Mouse (Mus musculus): Measurements from ENCODE around the gene Gm20219. TPM values are rescaled to one million over a fixed set of nuclear protein-coding genes. Genes with fewer than 3 reads are reported as not detected.

Gene Gm20219
- 0.80 and 0.89 TPM in 2 replicates for polyA plus RNA-seq (2016; fragmentation: Nextera tagmentation; extraction: Ambion mirVana)

DNA sequence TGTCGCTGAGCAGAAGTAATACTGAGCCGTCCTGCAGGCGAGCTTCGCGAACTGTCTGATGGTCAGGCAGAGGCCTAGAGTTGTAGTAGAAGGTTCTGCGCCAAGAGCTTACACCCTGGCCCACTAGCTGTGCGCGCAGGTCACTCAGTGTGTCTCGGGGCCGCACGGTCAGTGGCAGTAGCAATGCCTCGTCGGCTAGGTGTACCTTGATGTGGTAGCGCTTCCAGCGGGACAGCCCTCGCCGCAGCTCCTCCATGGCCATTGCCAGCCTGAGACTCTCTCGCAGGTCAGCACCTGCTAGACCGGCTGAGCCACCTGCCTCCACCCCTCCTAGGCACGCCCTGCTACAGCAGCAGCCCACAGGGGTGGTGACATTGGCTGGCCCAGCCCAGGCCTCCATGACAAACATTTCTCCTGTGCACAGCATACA lies at the start of gene Gm20219:
Gene Gm20219, minus strand, starts transcription at position 266 of the 430 bp plus-strand sequence.
- no peak for DNase-seq (ENCODE audit: low spot score)
- WGBS = 83% methylated on average over 20 of the region's 20 CpGs
- no peak within 1 kb of the TSS for H3K4me3 ChIP-seq

DNA sequence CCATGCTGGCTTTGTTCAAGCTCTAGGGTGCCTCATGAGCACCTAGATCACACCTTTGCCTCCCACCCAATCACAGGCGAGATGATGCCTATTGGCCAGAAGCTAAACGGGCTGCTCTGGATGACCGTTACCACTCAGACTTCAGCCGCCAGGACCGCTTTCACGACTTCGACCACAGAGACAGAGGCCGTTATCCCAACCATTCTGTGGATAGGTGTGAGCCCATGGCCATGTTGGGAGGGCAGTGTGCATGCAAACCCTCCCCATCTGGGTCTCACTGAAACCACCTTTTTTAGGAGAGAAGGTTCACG lies 49.8 kb upstream of the Gm20219 start:
- no peak overlapping the region for H3K27ac ChIP-seq (replicated peaks)
- WGBS = 90% methylated on average over 9 of the region's 9 CpGs
- H3K9me3 ChIP-seq (replicated peaks) = no peaks in the 10 kb centered on the region
- H3K4me3 ChIP-seq = no peak overlapping the region
- H3K4me1 ChIP-seq = peaks cover 14% of the 10 kb centered on the region
- H3K27me3 ChIP-seq (ENCODE audit: low read depth, poor library complexity, severe bottlenecking) = no peaks in the 10 kb centered on the region
- no peak for DNase-seq (ENCODE audit: low spot score)
- H3K36me3 ChIP-seq = peaks cover 91% of the 10 kb centered on the region

More for the DNA sequence above, at the start of gene Gm20219:
- H3K27ac ChIP-seq (replicated peaks) = no peak within 1 kb of the TSS
- no peaks in the 10 kb centered on the region for H3K36me3 ChIP-seq
- 0 out of 2 replicates have a peak, but pooled peaks cover 3% of the 10 kb centered on the region for H3K9me3 ChIP-seq (replicated peaks)
- H3K4me1 ChIP-seq = peaks cover 23% of the 10 kb centered on the region
- H3K27me3 ChIP-seq (ENCODE audit: low read depth, poor library complexity, severe bottlenecking) = no peaks in the 10 kb centered on the region

DNA sequence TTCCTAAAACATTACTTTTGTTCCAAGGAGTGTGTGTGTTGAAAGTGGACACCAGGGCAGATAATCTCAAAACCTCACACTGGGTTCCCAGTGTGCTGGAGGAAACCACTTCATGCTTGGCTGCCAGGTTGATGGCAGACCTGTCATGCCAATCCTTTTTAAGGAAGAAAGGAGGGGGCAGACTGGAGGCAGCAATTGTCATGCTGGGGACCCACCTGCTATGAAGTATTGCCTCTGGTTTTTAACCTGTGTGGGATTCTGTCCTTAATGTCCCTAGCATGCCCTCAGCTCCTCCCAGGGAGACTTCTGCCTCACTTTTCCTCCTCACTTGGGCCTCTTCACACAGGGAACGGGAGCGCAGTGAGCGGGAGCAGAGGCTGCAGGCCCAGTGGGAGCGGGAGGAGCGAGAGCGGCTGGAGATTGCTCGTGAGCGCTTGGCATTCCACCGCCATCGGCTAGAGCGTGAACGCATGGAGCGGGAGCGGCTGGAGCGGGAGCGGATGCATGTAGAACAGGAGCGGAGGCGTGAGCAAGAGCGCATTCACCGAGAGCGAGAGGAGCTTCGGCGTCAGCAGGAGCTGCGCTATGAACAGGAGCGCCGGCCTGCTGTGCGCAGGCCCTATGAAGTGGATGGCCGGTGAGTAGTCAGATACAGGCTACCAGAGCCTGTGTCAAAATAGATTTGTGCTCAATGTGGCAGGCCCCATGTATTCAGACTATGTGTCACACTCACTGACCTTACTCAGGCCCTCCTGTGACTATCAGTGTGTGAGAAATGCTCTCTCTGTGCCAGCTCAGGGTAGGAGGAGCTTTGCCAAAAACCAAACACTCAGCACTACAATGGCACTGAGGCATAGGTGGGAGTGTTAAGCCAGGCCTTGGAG lies 49.2 kb upstream of the Gm20219 start:
- 96% methylated on average over 28 of the region's 28 CpGs for WGBS
- Histone ChIP-seq H3K4me3 (no peak overlapping the region), H3K36me3 (peaks cover 94% of the 10 kb centered on the region), H3K27me3 (ENCODE audit: low read depth, poor library complexity, severe bottlenecking) (no peaks in the 10 kb centered on the region), H3K4me1 (peaks cover 8% of the 10 kb centered on the region), H3K9me3 (replicated peaks) (no peaks in the 10 kb centered on the region), H3K27ac (replicated peaks) (no peak overlapping the region)
- DNase-seq (ENCODE audit: low spot score) = no peak

DNA sequence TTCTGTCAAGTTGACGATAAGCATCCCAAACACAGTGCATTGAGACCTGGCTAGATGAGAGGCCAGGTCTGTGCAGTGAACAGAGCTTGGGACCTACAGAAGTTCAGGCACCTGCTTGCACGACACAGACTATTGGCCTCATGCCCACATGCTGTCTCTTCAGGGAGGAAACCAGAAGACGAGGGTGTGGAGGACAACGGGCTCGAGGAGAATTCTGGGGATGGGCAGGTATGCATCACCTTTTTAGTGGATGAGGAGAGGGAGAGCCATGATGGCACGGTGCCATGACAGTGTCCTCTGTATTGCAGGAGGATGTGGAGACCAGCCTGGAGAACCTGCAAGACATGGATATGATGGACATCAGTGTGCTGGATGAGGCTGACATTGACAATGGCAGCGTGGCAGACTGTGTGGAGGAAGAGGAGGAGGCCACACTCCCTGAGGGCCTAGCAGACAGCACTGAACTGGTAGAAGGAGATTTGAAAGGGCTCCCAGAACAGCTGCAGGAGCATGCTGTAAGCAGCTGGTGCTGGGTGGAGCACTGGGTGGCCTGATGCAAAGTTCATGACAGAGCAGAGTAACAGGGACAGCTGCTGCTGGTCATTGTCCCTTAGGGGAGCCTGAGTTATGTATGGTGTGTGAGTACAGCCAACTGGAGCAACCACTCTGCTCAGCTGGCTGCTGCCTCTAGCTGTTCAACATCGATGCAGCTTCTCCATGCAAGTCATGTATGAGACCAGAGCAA lies 39.5 kb upstream of the Gm20219 start:
- H3K4me1 ChIP-seq = peaks cover under 1% of the 10 kb centered on the region; the same call in 1 of the 2 replicates
- H3K4me3 ChIP-seq = no peak overlapping the region
- H3K27me3 ChIP-seq (ENCODE audit: low read depth, poor library complexity, severe bottlenecking) = no peaks in the 10 kb centered on the region
- peaks cover 97% of the 10 kb centered on the region for H3K36me3 ChIP-seq
- no peaks in the 10 kb centered on the region for H3K9me3 ChIP-seq (replicated peaks)
- 94% methylated on average over 8 of the region's 8 CpGs for WGBS
- no peak overlapping the region for H3K27ac ChIP-seq (replicated peaks)
- no peak for DNase-seq (ENCODE audit: low spot score)

DNA sequence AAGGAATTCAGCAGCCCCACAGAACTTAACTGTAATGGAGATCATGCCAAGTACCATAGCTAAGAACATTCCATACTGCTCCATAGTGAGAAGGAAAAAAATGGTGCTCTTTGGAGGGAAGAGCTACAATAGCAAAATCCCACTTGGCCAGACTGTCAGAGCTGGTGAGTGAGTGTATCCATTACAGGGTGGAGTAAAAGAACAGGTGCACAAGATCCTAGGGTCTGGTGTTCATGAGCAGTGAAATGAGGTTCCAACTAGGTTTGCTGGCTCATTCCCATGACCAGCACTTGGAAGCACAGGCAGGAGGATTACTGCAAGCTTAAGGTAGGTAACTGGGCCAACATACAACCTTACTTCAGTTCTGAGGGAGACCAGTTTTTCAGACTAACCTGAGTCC lies 38.4 kb upstream of the Gm20219 start:
- Histone ChIP-seq H3K27me3 (ENCODE audit: low read depth, poor library complexity, severe bottlenecking) (no peaks in the 10 kb centered on the region), H3K27ac (replicated peaks) (no peak overlapping the region), H3K4me1 (peaks cover 11% of the 10 kb centered on the region), H3K9me3 (replicated peaks) (no peaks in the 10 kb centered on the region), H3K4me3 (no peak overlapping the region), H3K36me3 (peaks cover 100% of the 10 kb centered on the region)
- no peak for DNase-seq (ENCODE audit: low spot score)

DNA sequence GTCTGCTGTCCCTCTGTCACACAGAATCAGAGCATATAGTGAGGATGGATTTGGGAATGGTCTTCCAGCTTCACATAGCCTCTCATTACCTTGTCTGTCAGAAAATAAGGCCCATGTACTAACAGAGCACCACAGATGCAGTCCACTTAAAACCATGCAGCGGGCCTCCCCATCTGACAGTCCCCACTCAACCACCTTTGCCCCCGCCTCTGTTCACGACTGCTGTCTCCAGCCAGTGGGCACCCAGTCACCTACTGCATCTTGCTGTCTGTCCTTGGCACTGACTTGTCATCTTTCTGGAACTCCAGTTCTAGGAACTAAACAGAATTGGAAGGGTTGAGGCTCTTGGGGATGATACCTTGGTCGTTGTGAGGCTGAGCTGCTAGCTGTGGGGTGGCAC lies 34.7 kb upstream of the Gm20219 start:
- Histone ChIP-seq H3K4me3 (peak overlapping the region; percentile 7; the same call in 1 of the 2 replicates), H3K4me1 (peaks cover 30% of the 10 kb centered on the region), H3K27me3 (ENCODE audit: low read depth, poor library complexity, severe bottlenecking) (no peaks in the 10 kb centered on the region), H3K27ac (replicated peaks) (no peak overlapping the region), H3K36me3 (peaks cover 78% of the 10 kb centered on the region), H3K9me3 (replicated peaks) (no peaks in the 10 kb centered on the region)
- 95% methylated on average over 4 of the region's 4 CpGs for WGBS
- DNase-seq (ENCODE audit: low spot score) = no peak

DNA sequence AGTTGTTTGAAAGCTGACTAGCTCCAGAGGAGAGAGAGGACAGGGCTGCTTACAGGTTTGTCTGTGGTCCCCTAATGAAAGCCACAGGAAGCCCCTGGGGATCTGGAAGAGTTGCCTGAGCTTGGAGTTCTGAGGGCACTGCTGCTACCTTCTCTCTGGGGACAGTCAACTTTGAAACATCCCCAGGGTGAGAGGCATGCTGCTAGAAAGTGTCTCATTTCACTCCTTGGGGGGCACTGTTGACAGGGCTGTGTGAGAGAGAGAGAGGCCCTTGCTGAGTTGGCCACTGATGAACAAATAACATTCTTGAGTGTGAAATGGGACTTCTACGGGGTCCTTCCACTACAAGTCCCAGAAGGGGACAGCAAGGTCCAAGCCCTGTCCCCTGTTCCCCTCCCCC lies 33.6 kb upstream of the Gm20219 start:
- peaks cover 40% of the 10 kb centered on the region for H3K4me1 ChIP-seq
- WGBS = 90% methylated on average over 1 of the region's 1 CpGs
- H3K36me3 ChIP-seq = peaks cover 70% of the 10 kb centered on the region
- DNase-seq (ENCODE audit: low spot score) = no peak
- no peak overlapping the region for H3K27ac ChIP-seq (replicated peaks)
- peak overlapping the region; percentile 22 for H3K4me3 ChIP-seq
- H3K9me3 ChIP-seq (replicated peaks) = no peaks in the 10 kb centered on the region
- no peaks in the 10 kb centered on the region for H3K27me3 ChIP-seq (ENCODE audit: low read depth, poor library complexity, severe bottlenecking)

DNA sequence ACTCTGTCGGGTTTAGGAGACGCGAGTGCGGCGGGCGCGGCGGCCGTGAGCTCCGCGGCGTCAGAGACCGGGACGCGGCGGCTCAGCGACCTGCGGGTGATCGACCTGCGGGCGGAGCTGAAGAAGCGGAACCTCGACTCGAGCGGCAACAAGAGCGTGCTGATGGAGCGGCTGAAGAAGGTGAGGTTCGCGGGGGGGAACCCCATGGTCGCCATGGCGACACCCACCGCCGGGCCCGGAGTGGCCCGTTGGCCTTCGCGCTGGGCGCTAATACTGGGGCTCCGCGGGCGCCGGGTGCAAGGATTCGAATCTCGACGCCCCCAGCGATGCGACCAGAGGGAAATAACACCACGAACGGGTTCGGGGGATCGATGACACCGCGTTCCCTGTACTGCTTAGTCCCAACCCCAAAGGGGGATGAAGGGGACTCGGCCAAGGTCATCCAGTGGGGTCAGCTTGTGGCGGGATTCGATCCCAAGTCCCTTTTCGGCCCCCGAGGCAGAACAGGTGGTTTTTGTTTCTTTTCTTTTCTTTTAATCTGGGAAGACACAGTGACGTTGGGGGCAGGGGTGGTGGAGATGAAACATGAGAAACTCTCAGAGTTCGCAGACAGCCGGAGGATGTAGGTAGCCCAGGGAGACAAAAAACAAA lies 31.1 kb upstream of the Gm20219 start:
- H3K27ac ChIP-seq (replicated peaks) = peak overlapping the region; percentile 96
- peaks cover 55% of the 10 kb centered on the region for H3K4me1 ChIP-seq
- DNase-seq (ENCODE audit: low spot score) = peak; percentile 61
- H3K4me3 ChIP-seq = peak overlapping the region; percentile 94
- under 1% methylated on average over 61 of the region's 61 CpGs for WGBS
- no peaks in the 10 kb centered on the region for H3K27me3 ChIP-seq (ENCODE audit: low read depth, poor library complexity, severe bottlenecking)
- H3K9me3 ChIP-seq (replicated peaks) = no peaks in the 10 kb centered on the region
- H3K36me3 ChIP-seq = peaks cover 70% of the 10 kb centered on the region

DNA sequence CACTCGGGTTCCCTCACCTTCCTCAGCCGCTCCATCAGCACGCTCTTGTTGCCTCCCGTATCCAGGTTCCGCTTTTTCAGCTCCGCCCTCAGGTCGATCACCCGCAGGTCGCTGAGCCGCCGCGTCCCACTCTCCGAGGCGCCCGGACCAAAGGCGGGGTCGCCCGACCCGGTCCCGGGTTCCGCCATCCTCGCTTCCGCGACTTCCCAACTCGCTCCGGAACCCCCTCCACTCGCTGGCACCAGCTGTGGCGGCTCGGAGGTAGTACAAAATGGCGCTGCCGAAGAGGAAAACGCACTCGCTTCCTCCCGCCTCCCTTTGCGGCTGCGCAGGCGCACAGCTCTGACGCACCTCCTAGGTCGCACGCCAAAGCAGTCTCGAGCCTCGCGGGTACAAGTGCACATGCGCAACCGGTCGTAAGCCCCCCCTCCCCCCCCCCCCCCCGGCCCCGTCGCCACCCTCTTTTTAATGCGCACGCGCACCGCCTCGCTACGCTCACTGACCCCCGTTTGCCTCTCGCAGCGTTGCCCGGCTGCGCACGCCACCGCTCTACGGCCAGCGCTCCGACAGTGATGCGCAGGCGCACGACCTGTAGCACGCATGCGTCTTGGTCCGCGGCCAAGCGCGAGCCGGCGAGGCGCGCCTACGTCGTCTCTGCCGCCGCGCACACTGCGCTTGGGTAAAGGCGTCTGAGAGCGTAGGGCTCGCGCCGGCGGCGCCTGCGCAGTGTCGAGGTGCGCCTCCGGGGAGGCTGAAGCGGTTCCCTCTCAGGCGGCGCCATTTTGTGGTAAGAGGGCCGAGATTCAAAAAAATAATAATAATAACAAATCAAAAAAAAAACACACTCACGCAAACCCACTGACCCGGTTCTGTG lies 30.3 kb upstream of the Gm20219 start, which contains the start of the genes Safb2 and Safb:
Gene Safb2, minus strand, starts transcription at position 329 of the 874 bp plus-strand sequence.
Gene Safb, plus strand, starts transcription at position 569 of the 874 bp plus-strand sequence.
- Histone ChIP-seq H3K27ac (replicated peaks) (peak within 1 kb of the TSS; percentile 96), H3K27me3 (ENCODE audit: low read depth, poor library complexity, severe bottlenecking) (no peaks in the 10 kb centered on the region), H3K4me3 (peak within 1 kb of the TSS; percentile 94), H3K36me3 (peaks cover 70% of the 10 kb centered on the region), H3K9me3 (replicated peaks) (no peaks in the 10 kb centered on the region), H3K4me1 (peaks cover 55% of the 10 kb centered on the region)
- WGBS = under 1% methylated on average over 100 of the region's 101 CpGs
- DNase-seq (ENCODE audit: low spot score) = peak; percentile 100

DNA sequence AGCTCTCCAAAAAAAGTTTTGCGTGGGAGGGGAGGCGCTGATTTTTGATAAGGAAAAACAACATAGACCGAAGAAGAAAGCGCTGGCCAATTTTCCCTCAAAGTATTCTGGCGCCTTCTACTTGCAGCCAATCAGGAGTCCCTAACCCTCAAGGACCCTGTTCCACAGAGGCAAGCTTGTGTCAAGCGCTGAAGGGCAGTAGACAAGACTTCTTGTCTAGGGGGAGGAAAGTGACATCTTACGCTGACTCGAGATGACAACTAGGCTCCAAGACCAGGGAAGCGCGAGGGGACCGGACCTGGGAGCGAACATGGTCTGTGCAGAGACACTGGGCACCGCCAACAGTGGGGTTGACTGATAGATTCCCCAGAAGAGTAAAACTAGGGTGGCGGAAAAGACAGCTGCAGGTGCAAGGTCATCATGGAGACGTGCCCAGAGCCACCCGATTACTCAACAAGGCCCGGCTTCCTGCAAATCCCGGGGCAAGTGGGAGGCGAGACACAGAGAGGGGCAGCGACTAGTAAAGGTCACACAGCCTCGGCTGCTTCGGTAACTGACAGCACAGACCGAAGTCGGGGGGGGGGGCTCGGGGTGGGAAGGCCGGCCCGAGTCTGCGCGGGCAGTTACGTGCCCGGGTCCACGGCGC lies 29.5 kb upstream of the Gm20219 start:
- peak overlapping the region; percentile 96 for H3K27ac ChIP-seq (replicated peaks)
- peak overlapping the region; percentile 94 for H3K4me3 ChIP-seq
- peaks cover 55% of the 10 kb centered on the region for H3K4me1 ChIP-seq
- H3K9me3 ChIP-seq (replicated peaks) = no peaks in the 10 kb centered on the region
- 5% methylated on average over 33 of the region's 33 CpGs for WGBS
- peaks cover 70% of the 10 kb centered on the region for H3K36me3 ChIP-seq
- H3K27me3 ChIP-seq (ENCODE audit: low read depth, poor library complexity, severe bottlenecking) = no peaks in the 10 kb centered on the region
- DNase-seq (ENCODE audit: low spot score) = no peak

DNA sequence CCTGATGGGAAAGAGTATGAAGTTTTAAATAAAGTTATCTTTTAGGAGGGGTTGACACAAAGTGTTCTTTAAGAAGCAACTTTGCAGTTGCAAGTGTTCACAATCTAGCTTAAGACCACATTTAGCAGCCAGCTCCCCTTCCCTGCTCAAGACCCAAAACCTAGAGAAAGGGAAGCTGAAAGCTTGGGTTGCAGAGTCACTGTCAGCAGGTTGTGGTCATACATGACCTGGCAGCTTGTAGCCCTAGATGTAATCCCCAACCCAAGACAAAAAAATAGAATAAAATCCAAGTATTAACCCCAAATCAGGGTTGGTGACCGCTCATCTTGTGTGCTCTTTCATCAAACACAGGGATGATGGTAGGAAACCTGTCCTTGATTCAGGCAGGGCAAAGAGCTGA lies 28.9 kb upstream of the Gm20219 start:
- Histone ChIP-seq H3K27ac (replicated peaks) (peak overlapping the region; percentile 96), H3K4me1 (peaks cover 49% of the 10 kb centered on the region), H3K27me3 (ENCODE audit: low read depth, poor library complexity, severe bottlenecking) (no peaks in the 10 kb centered on the region), H3K9me3 (replicated peaks) (no peaks in the 10 kb centered on the region), H3K36me3 (peaks cover 70% of the 10 kb centered on the region), H3K4me3 (peak overlapping the region; percentile 94)
- WGBS = 74% methylated on average over 1 of the region's 1 CpGs
- no peak for DNase-seq (ENCODE audit: low spot score)

Data from midbrain, embryonic 10.5 days (tissue).